Mouse (Mus musculus): Measurements from ENCODE around the gene Gm21693. TPM values are rescaled to one million over a fixed set of nuclear protein-coding genes. Genes with fewer than 3 reads are reported as not detected.

Gm21693 gene
- total RNA-seq (2023), result not detected

GRCm38 (mm10) chrY:3345229-3345628 lies at the start of gene Gm21693:
TSS of gene Gm21693 (minus strand) at chrY:3345329.

GRCm38 (mm10) chrY:3306349-3306748 lies 38.8 kb downstream of the Gm21693 start, which contains the start of gene Gm21677:
TSS of gene Gm21677 (minus strand) at chrY:3306449.

Other genes with a start within 250 kb of the Gm21693 start
- gene Gm21677, start 38.9 kb downstream of the Gm21693 start, total RNA-seq (2023), result not detected
- gene Gm21704, start 64.8 kb upstream of the Gm21693 start, total RNA-seq (2023), result not detected
- gene Gm21708, start 64.8 kb upstream of the Gm21693 start, total RNA-seq (2023), result not detected

Measured in monocyte, adult 59 days (primary cell).